Mouse (Mus musculus): ENCODE results near the gene Dnm1. TPM values are rescaled to one million over a fixed set of nuclear protein-coding genes. Genes with fewer than 3 reads are reported as not detected.

Gene Dnm1
- polyA plus RNA-seq, 1 experiment = 0.13 TPM

GRCm38 (mm10) chr2:32311443-32312317 lies 41.5 kb downstream of the Dnm1 start:
- no peak for TF ChIP-seq GATA1 (IDR thresholded peaks at IDR 0.05; ENCODE audit: low read length)

GRCm38 (mm10) chr2:32310096-32310845 lies 42.9 kb downstream of the Dnm1 start:
- no peak for TF ChIP-seq GATA1 (IDR thresholded peaks at IDR 0.05; ENCODE audit: low read length)

GRCm38 (mm10) chr2:32308870-32309568 lies 44.1 kb downstream of the Dnm1 start:
- TF ChIP-seq GATA1 (IDR thresholded peaks at IDR 0.05; ENCODE audit: low read length) = no peak

GRCm38 (mm10) chr2:32307941-32308760 lies 45.0 kb downstream of the Dnm1 start:
- TF ChIP-seq GATA1 (IDR thresholded peaks at IDR 0.05; ENCODE audit: low read length) = no peak

GRCm38 (mm10) chr2:32307247-32307798 lies 45.8 kb downstream of the Dnm1 start:
- no peak for TF ChIP-seq GATA1 (IDR thresholded peaks at IDR 0.05; ENCODE audit: low read length)

- no peak for TF ChIP-seq GATA1 (IDR thresholded peaks at IDR 0.05; ENCODE audit: low read length)
These were observed 47.0 kb downstream of the Dnm1 start for GRCm38 (mm10) chr2:32306176-32306575.

- TF ChIP-seq GATA1 (IDR thresholded peaks at IDR 0.05; ENCODE audit: low read length) = no peak
These were observed 47.5 kb downstream of the Dnm1 start for GRCm38 (mm10) chr2:32305668-32306067.

GRCm38 (mm10) chr2:32304145-32304832 lies 48.8 kb downstream of the Dnm1 start:
- no peak for TF ChIP-seq GATA1 (IDR thresholded peaks at IDR 0.05; ENCODE audit: low read length)

- no peak for TF ChIP-seq GATA1 (IDR thresholded peaks at IDR 0.05; ENCODE audit: low read length)
These were observed 50.2 kb downstream of the Dnm1 start for GRCm38 (mm10) chr2:32302952-32303351.

GRCm38 (mm10) chr2:32299469-32299868 lies 53.7 kb downstream of the Dnm1 start:
- no peak for TF ChIP-seq GATA1 (IDR thresholded peaks at IDR 0.05; ENCODE audit: low read length)

- no peak for TF ChIP-seq GATA1 (IDR thresholded peaks at IDR 0.05; ENCODE audit: low read length)
These were observed 57.9 kb downstream of the Dnm1 start for GRCm38 (mm10) chr2:32295285-32295684.

GRCm38 (mm10) chr2:32294348-32294747 lies 58.8 kb downstream of the Dnm1 start:
- TF ChIP-seq GATA1 (IDR thresholded peaks at IDR 0.05; ENCODE audit: low read length) = no peak

- no peak for TF ChIP-seq GATA1 (IDR thresholded peaks at IDR 0.05; ENCODE audit: low read length)
These were observed 63.6 kb downstream of the Dnm1 start for GRCm38 (mm10) chr2:32289578-32289977.

- TF ChIP-seq GATA1 (IDR thresholded peaks at IDR 0.05; ENCODE audit: low read length) = no peak
These were observed 64.7 kb downstream of the Dnm1 start for GRCm38 (mm10) chr2:32288371-32288931.
